Mouse (Mus musculus) inflammation-experienced regulatory T-cells (primary cell): ENCODE results near the gene Rbm44. TPM values are rescaled to one million over a fixed set of nuclear protein-coding genes. Genes with fewer than 3 reads are reported as not detected.

Experiments
- polyA plus RNA-seq, 2 experiments: library from polyadenylated mRNA; unstranded; fragments of 100-300 nt; shearing (Covaris generic); gene quantifications; one replicate each; pipeline ENCODE4 v1.2.1; 2017

Rbm44 gene
- 1 to 10 TPM in 1 of 2 experiments, under 1 TPM in 1; 0.53 to 3.2 TPM for polyA plus RNA-seq

GRCm38 (mm10) chr1:91144813-91145212, at the start of gene Rbm44:
Gene Rbm44 (plus strand): TSS chr1:91145089.

GRCm38 (mm10) chr1:91179533-91180173, 34.8 kb downstream of the Rbm44 start, which contains the start of gene Ramp1:
Gene Ramp1 (plus strand): TSS chr1:91179822.

Other genes starting within 250 kb of the Rbm44 start
- gene Mlph, start 230.0 kb upstream of the Rbm44 start, polyA plus RNA-seq, result 1 to 10 TPM; 1.4 to 1.8 TPM
- not detected for gene Prlh, start 192.0 kb upstream of the Rbm44 start, polyA plus RNA-seq
- under 1 TPM; 0.31 to 0.35 TPM for gene Rab17, start 175.4 kb upstream of the Rbm44 start, polyA plus RNA-seq
- 100 to 1,000 TPM; 221 to 238 TPM for gene Lrrfip1, start 146.4 kb upstream of the Rbm44 start, polyA plus RNA-seq
- gene Ramp1, start 34.7 kb downstream of the Rbm44 start, polyA plus RNA-seq, result 10 to 100 TPM; 24.0 to 33.2 TPM
- gene Ube2f, start 105.2 kb downstream of the Rbm44 start, polyA plus RNA-seq, result 10 to 100 TPM; 71.2 to 82.1 TPM
- 10 to 100 TPM; 25.1 to 60.9 TPM for gene Scly, start 153.2 kb downstream of the Rbm44 start, polyA plus RNA-seq
- under 1 TPM; 0.07 to 0.42 TPM for gene Espnl, start 177.0 kb downstream of the Rbm44 start, polyA plus RNA-seq
- under 1 TPM; 0.06 to 0.80 TPM for gene Klhl30, start 205.9 kb downstream of the Rbm44 start, polyA plus RNA-seq
- gene Erfe, start 221.3 kb downstream of the Rbm44 start, polyA plus RNA-seq, result under 1 TPM in 1 of 2 experiments, not detected in 1; 0.10 TPM